In the genomic region with DNA sequence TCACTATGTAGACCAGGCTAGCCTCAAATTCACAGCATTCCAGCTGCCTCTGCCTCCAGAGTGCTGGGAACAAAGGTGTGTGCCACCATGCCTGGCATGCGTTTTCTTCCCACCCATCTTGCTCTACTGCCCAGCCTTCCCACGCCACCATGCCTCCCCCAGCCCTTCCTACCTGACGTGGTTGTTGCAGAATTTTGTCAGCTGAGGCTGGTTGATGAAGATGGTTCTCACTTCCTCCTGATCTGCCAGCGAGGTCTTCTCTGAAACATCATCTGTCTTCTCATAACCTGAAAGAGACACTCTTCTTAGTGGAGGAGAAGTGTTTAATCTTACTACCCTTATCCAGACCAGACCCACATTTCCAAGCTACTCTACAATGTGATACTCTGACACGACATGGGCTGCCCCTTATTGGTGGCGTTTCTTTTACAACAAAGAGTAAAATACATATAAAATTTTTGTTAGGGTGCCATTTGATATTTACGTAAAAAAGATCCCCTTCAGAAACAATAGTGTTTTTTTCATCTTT, we compare ENCODE assay signal across 19 mouse cellular contexts. TPM values are rescaled to one million over a fixed set of nuclear protein-coding genes. Genes with fewer than 3 reads are reported as not detected.
DNase-seq lines count a peak whose midpoint lies in the region; ATAC-seq and TF ChIP-seq lines count a peak whose summit lies in the region.
"Had no signal": no experiment of that assay in that cellular context is flagged by ENCODE, and none has a peak within 500 bp of the region (broad histone marks: within the 10 kb centered on the region; RNA-seq: fewer than 3 reads in every experiment).

No protein-coding gene starts in this region.

- no peak for ATAC-seq in lung, embryonic 14.5 days (ENCODE audit: insufficient read depth)
- ATAC-seq in megakaryocyte, adult 5-6 weeks (ENCODE audit: poor library complexity, severe bottlenecking) = peak; percentile 28
- no peak for ATAC-seq in activated CD4-positive, CD25-positive, alpha-beta regulatory T cell, adult 4 months
- ATAC-seq: forebrain, embryonic 13.5 days; midbrain, embryonic 16.5 days had no signal

- intact Hi-C loops in left cerebral cortex, postnatal 36 days (cut with DNase I) = no loop called here

- TF ChIP-seq CTCF in lung, embryonic 14.5 days (IDR thresholded peaks at IDR 0.05; ENCODE audit: low read depth) = no peak
- TF ChIP-seq CTCF in bone marrow macrophage, adult 2 months (IDR thresholded peaks at IDR 0.05; ENCODE audit: low read depth, low read length) = no peak

- H3K4me3 ChIP-seq in lung, embryonic 14.5 days (ENCODE audit: low read depth, low read length) = no peak overlapping the region; the same call in 1 of the 2 replicates
- H3K4me3 ChIP-seq in bone marrow macrophage, adult 2 months (ENCODE audit: insufficient read depth, low read length) = no peak overlapping the region
- H3K4me3 ChIP-seq: embryonic facial prominence, embryonic 12.5 days; forebrain, embryonic 13.5 days; hindbrain, embryonic 12.5 days; kidney, embryonic 15.5 days; limb, embryonic 13.5 days; neural tube, embryonic 13.5 days had no signal

- 0 out of 2 replicates have a peak, but pooled peaks cover 4% of the 10 kb centered on the region for H3K4me1 ChIP-seq in lung, embryonic 14.5 days (ENCODE audit: insufficient read depth)
- H3K4me1 ChIP-seq in bone marrow macrophage, adult 2 months (ENCODE audit: control insufficient read depth, insufficient read depth, low read length) = peaks cover 19% of the 10 kb centered on the region

- H3K27me3 ChIP-seq in lung, embryonic 14.5 days (ENCODE audit: insufficient read depth, low read length) = no peaks in the 10 kb centered on the region
- H3K27me3 ChIP-seq: embryonic facial prominence, embryonic 12.5 days; forebrain, embryonic 13.5 days; hindbrain, embryonic 12.5 days; kidney, embryonic 15.5 days; limb, embryonic 13.5 days; neural tube, embryonic 13.5 days had no signal

- no peaks in the 10 kb centered on the region for H3K9me3 ChIP-seq in lung, embryonic 14.5 days (ENCODE audit: low read depth, low read length)
- H3K9me3 ChIP-seq: embryonic facial prominence, embryonic 12.5 days; forebrain, embryonic 13.5 days; hindbrain, embryonic 12.5 days; kidney, embryonic 15.5 days; limb, embryonic 13.5 days; neural tube, embryonic 13.5 days had no signal

- no peak for TF ChIP-seq POLR2A in bone marrow macrophage, adult 2 months (IDR thresholded peaks at IDR 0.05; ENCODE audit: borderline replicate concordance, low read depth, low read length)

- WGBS in lung, embryonic 14.5 days = 79% methylated on average over 7 of the region's 7 CpGs

- no peaks in the 10 kb centered on the region for H3K36me3 ChIP-seq in lung, embryonic 14.5 days (ENCODE audit: insufficient read depth)
- H3K36me3 ChIP-seq: embryonic facial prominence, embryonic 12.5 days; limb, embryonic 13.5 days had no signal

- no peak overlapping the region for H3K27ac ChIP-seq in lung, embryonic 14.5 days (ENCODE audit: low read depth)
- H3K27ac ChIP-seq in bone marrow macrophage, adult 2 months (ENCODE audit: insufficient read depth, low read depth, low read length) = peak overlapping the region; percentile 42
- H3K27ac ChIP-seq: embryonic facial prominence, embryonic 12.5 days; forebrain, embryonic 13.5 days; hindbrain, embryonic 12.5 days; kidney, embryonic 15.5 days; limb, embryonic 13.5 days; neural tube, embryonic 13.5 days had no signal

- no peak for DNase-seq in lung, embryonic 14.5 days
- DNase-seq in lung, postnatal 25 days (ENCODE audit: low spot score) = no peak
- DNase-seq in liver = peak; percentile 45
- no peak for DNase-seq in neural tube, embryonic 10.5 days (ENCODE audit: extremely low spot score, low spot score)
- DNase-seq in left cerebral cortex, postnatal 36 days (ENCODE audit: low spot score in 2 of 2) = no peak
- DNase-seq: cerebellum, postnatal 25 days; lung, postnatal 36 days; right cerebral cortex, postnatal 4 days; thymus, postnatal 36 days had no signal

- no peak overlapping the region for H3K9ac ChIP-seq in lung, embryonic 14.5 days
- H3K9ac ChIP-seq: embryonic facial prominence, embryonic 12.5 days; forebrain, embryonic 13.5 days; hindbrain, embryonic 12.5 days; kidney, embryonic 15.5 days; limb, embryonic 13.5 days; neural tube, embryonic 13.5 days had no signal

- peak overlapping the region; percentile 25; the same call in 1 of the 2 replicates for H3K4me2 ChIP-seq in lung, embryonic 14.5 days
- H3K4me2 ChIP-seq: embryonic facial prominence, embryonic 12.5 days; forebrain, embryonic 13.5 days; hindbrain, embryonic 12.5 days; limb, embryonic 13.5 days; neural tube, embryonic 13.5 days had no signal

RNA-seq across cellular contexts. Expression of gene Atp8a1, which starts 32.7 kb away (rescaled TPM):
- 44.5 and 48.4 TPM in 2 replicates for polyA plus RNA-seq in lung, embryonic 14.5 days (2014; fragmentation: Nextera tagmentation; extraction: Ambion mirVana)
- 51.0 and 52.6 TPM in 2 replicates for polyA plus RNA-seq in bone marrow macrophage, adult 2 months (2012; ENCODE audit: insufficient read depth, insufficient read length, missing spikeins)
- total RNA-seq in megakaryocyte, adult 5-6 weeks (2015) = 51.1 and 58.8 TPM in 2 replicates
- 34.1 and 35.9 TPM in 2 replicates for total RNA-seq in megakaryocyte, adult 5-6 weeks (2017)
- 100 to 1,000 TPM; 158 to 197 TPM for total RNA-seq in left cerebral cortex, postnatal 36 days (2021)
- 1 to 10 TPM; 7.2 to 9.1 TPM for polyA plus RNA-seq in activated CD4-positive, CD25-positive, alpha-beta regulatory T cell, adult 4 months (2017; shearing (Covaris generic))
